ENCODE assay signal across 15 mouse cellular contexts in genomic region chr2:128450045-128450444, GRCm38 (mm10).
"Had no signal": no experiment of that assay in that cellular context is flagged by ENCODE, and none has a peak within 500 bp of the region (broad histone marks: within the 10 kb centered on the region; RNA-seq: fewer than 3 reads in every experiment).

No protein-coding gene starts in this region.

- H3K4me1 ChIP-seq: limb, embryonic 10.5 days; midbrain, embryonic 15.5 days; neural tube, embryonic 12.5 days had no signal

- H3K9ac ChIP-seq: lung, embryonic 14.5 days; midbrain, embryonic 15.5 days; neural tube, embryonic 12.5 days had no signal

- H3K4me2 ChIP-seq: liver, embryonic 11.5 days; lung, embryonic 14.5 days; midbrain, embryonic 11.5 days; midbrain, embryonic 15.5 days; neural tube, embryonic 12.5 days had no signal

- H3K27ac ChIP-seq: kidney, postnatal 0 days; layer of hippocampus, adult 2 months; left cerebral cortex, adult 2 months; limb, embryonic 10.5 days; midbrain, embryonic 15.5 days; neural tube, embryonic 12.5 days had no signal

- H3K9me3 ChIP-seq: limb, embryonic 10.5 days; midbrain, embryonic 15.5 days; neural tube, embryonic 12.5 days had no signal

- H3K4me3 ChIP-seq: layer of hippocampus, adult 2 months; left cerebral cortex, adult 2 months; limb, embryonic 10.5 days; midbrain, embryonic 15.5 days; neural tube, embryonic 12.5 days had no signal

- ATAC-seq: midbrain, embryonic 15.5 days had no signal

- DNase-seq: kidney, postnatal 36 days; lung, embryonic 14.5 days; lung, postnatal 10 days; lung, postnatal 4 days; spleen, adult 18-20 months; thymus, adult 18-20 months; thymus, postnatal 14 days had no signal

- H3K36me3 ChIP-seq: limb, embryonic 10.5 days; midbrain, embryonic 15.5 days; neural tube, embryonic 12.5 days had no signal

- H3K27me3 ChIP-seq: midbrain, embryonic 15.5 days; neural tube, embryonic 12.5 days had no signal
